Mouse (Mus musculus): ENCODE results near the gene Mettl16.

DNA sequence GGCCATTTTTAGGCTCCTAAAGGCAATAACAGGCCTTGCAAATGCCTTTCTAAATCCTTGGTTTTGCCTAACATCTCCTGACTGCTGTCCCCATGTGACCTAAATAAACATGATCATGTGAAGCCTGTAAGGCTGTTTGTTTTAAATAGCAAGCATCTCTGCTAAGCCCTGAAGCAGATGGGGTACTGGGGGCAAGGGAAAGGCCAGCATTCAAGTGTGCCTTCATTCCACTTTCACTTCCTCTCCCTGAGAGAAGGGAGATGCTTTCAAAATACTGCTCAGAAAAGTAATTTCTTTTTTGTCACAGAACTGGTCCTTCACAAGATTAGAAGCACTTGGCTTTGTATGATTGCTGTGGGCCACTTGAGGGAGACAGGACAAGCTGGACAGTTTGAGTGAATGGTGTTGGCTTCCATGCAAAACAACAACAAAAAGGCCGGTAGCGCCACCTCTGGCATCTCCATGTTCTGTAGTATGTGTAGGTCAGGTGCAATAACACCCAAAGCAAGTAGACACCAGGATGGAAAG, 57.8 kb downstream of the Mettl16 start:
- no peak for TF ChIP-seq CTCF (IDR thresholded peaks at IDR 0.05; ENCODE audit: low read depth, low read length)
- TF ChIP-seq POLR2AphosphoS5 (IDR thresholded peaks at IDR 0.05; ENCODE audit: insufficient replicate concordance, low read depth, low read length), result no peak
- no peak for TF ChIP-seq TAL1 (conservative IDR thresholded peaks at IDR 0.05; ENCODE audit: low read depth, low read length)
- no peak for TF ChIP-seq GATA2 (IDR thresholded peaks at IDR 0.05; ENCODE audit: borderline replicate concordance, low read depth, low read length)
- no peak for TF ChIP-seq GATA1 (IDR thresholded peaks at IDR 0.05; ENCODE audit: borderline replicate concordance, low read length)
